Mouse (Mus musculus): Measurements from ENCODE around the gene Wdr89. TPM values are rescaled to one million over a fixed set of nuclear protein-coding genes. Genes with fewer than 3 reads are reported as not detected.

The Wdr89 gene
- polyA plus RNA-seq, 1 experiment from 2014 or later: 15.9 TPM

DNA sequence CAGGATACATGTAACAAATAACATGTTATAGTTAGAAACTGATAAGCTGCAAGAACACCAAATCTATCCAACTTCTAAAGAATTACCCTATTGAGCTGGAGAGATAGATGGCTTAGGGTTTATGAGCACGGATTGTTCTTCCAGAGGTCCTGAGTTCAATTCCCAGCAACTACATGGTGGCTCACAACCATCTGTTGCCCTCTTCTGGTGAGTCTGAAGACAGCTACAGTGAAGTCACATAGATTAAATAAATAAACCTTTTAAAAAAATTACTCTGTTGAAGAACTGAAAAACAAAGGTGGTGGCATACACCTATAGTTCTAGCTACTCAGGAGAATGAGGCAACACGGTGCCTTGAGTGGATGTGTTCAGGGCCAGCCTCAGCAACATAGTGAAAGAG is 21.7 kb downstream of the Wdr89 start:
- 87% methylated on average over 2 of the region's 2 CpGs for WGBS
- no peaks in the 10 kb centered on the region; the same call in 1 of the 2 replicates for H3K4me1 ChIP-seq (replicated peaks; ENCODE audit: control insufficient read depth, insufficient read depth, low read length)
- DNase-seq (ENCODE audit: low spot score): no peak
- no peaks in the 10 kb centered on the region for H3K27me3 ChIP-seq (replicated peaks; ENCODE audit: control insufficient read depth, insufficient read depth, low read length)
- no peak for ATAC-seq (replicated peaks; ENCODE audit: low FRiP score, low TSS enrichment, low read depth)
- H3K9me3 ChIP-seq (ENCODE audit: control insufficient read depth, low read length): no peaks in the 10 kb centered on the region
- H3K27ac ChIP-seq (ENCODE audit: low read depth): no peak overlapping the region
- H3K4me2 ChIP-seq (ENCODE audit: low read length): no peak overlapping the region
- no peak overlapping the region for H3K9ac ChIP-seq (ENCODE audit: low read length)
- H3K4me3 ChIP-seq (ENCODE audit: low read depth, low read length): no peak overlapping the region
- no peaks in the 10 kb centered on the region for H3K36me3 ChIP-seq (ENCODE audit: control insufficient read depth, insufficient read depth, low read length)

DNA sequence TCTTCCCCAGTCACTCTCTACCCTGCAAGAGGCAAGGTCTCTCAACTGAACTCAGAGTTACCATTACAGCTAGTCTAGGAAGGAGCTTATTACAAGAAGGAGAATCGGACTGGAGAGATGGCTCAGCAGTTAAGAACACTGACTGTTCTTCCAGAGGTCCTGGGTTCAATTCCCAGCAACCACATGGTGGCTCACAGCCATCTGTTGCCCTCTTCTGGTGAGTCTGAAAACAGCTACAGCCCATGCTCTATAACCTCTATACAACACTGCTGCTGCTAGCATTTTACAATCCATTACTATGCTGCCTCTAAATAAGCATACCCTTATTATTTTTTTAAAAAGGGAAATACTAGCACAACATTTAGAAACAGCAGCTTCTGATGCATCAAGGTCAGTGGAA is 23.6 kb downstream of the Wdr89 start:
- no peak for DNase-seq (ENCODE audit: low spot score)
- Histone ChIP-seq H3K27ac (ENCODE audit: low read depth) (no peak overlapping the region), H3K4me3 (ENCODE audit: low read depth, low read length) (no peak overlapping the region), H3K4me1 (replicated peaks; ENCODE audit: control insufficient read depth, insufficient read depth, low read length) (no peaks in the 10 kb centered on the region; the same call in 1 of the 2 replicates), H3K9ac (ENCODE audit: low read length) (no peak overlapping the region), H3K36me3 (ENCODE audit: control insufficient read depth, insufficient read depth, low read length) (no peaks in the 10 kb centered on the region), H3K9me3 (ENCODE audit: control insufficient read depth, low read length) (no peaks in the 10 kb centered on the region), H3K4me2 (ENCODE audit: low read length) (no peak overlapping the region), H3K27me3 (replicated peaks; ENCODE audit: control insufficient read depth, insufficient read depth, low read length) (no peaks in the 10 kb centered on the region)
- 92% methylated on average over 1 of the region's 1 CpGs for WGBS
- ATAC-seq (replicated peaks; ENCODE audit: low FRiP score, low TSS enrichment, low read depth): no peak

DNA sequence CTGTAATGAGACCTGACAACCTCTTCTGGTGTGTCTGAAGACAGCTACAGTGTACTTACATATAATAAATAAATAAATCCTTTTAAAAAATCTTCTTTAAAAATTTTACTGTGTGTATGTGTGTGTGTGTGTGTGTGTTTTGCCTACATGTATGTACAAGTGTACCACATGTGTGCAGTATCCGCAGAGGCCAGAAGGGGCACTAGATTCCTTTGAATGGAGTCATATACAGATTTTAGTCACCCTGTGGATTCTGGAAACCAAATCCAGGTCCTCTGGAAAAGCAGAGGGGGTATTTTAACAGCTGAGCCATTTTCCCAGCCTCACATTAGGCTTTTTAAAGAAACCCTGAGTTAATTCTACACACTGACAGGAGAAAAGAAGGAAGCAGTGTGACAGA is 27.6 kb downstream of the Wdr89 start:
- no peak overlapping the region for H3K27ac ChIP-seq (ENCODE audit: low read depth)
- no peaks in the 10 kb centered on the region for H3K27me3 ChIP-seq (replicated peaks; ENCODE audit: control insufficient read depth, insufficient read depth, low read length)
- no peaks in the 10 kb centered on the region for H3K9me3 ChIP-seq (ENCODE audit: control insufficient read depth, low read length)
- DNase-seq (ENCODE audit: low spot score) (no peak), ATAC-seq (replicated peaks; ENCODE audit: low FRiP score, low TSS enrichment, low read depth) (no peak)
- no peaks in the 10 kb centered on the region for H3K36me3 ChIP-seq (ENCODE audit: control insufficient read depth, insufficient read depth, low read length)
- no peak overlapping the region for H3K4me3 ChIP-seq (ENCODE audit: low read depth, low read length)
- WGBS: 89% methylated on average over 1 of the region's 1 CpGs
- no peak overlapping the region for H3K9ac ChIP-seq (ENCODE audit: low read length)
- no peaks in the 10 kb centered on the region; the same call in 1 of the 2 replicates for H3K4me1 ChIP-seq (replicated peaks; ENCODE audit: control insufficient read depth, insufficient read depth, low read length)
- no peak overlapping the region for H3K4me2 ChIP-seq (ENCODE audit: low read length)

DNA sequence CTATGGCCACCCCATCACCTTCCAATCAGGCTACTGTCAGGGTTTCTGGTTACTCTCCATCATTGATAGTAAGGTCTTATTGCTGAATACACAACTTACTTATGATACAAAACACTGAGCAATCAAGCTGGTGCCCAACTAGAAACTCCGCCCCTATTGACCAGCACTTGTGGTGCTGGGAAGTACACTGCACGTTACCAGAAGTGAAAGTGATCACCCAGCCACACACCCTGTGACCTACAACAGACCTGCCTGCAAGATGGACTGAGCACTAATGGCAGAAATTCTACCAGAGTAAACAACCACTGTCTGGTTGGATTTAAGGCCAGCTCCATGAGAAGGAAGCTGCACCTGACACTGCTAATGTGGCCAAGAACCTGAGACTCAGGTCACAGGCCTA is 31.0 kb downstream of the Wdr89 start:
- WGBS: 76% methylated on average over 2 of the region's 2 CpGs
- H3K36me3 ChIP-seq (ENCODE audit: control insufficient read depth, insufficient read depth, low read length): no peaks in the 10 kb centered on the region
- DNase-seq (ENCODE audit: low spot score): no peak
- H3K9ac ChIP-seq (ENCODE audit: low read length): no peak overlapping the region
- no peak overlapping the region for H3K4me3 ChIP-seq (ENCODE audit: low read depth, low read length)
- H3K4me2 ChIP-seq (ENCODE audit: low read length): no peak overlapping the region
- H3K4me1 ChIP-seq (replicated peaks; ENCODE audit: control insufficient read depth, insufficient read depth, low read length): no peaks in the 10 kb centered on the region
- no peaks in the 10 kb centered on the region for H3K27me3 ChIP-seq (replicated peaks; ENCODE audit: control insufficient read depth, insufficient read depth, low read length)
- H3K27ac ChIP-seq (ENCODE audit: low read depth): no peak overlapping the region
- H3K9me3 ChIP-seq (ENCODE audit: control insufficient read depth, low read length): no peaks in the 10 kb centered on the region
- no peak for ATAC-seq (replicated peaks; ENCODE audit: low FRiP score, low TSS enrichment, low read depth)

DNA sequence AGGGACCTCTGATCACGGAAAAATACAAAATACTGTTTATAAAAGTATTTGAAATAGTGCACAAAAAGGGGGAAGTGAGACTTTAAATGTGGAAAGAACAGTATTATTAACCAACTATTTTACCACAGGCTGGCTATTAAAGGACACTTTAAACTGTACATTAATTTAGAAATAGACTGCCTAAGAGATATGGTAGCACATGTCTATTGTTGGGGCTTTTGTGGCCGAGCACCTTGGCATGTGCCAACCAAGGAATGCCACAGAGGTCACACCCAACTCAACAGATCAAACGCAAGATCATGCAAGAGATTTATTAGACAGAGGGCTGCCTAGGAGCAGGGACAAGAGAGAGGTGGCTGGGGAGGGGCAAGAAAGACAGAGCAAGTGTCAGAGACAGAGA is 32.2 kb downstream of the Wdr89 start:
- DNase-seq (ENCODE audit: low spot score): no peak
- Histone ChIP-seq H3K4me3 (ENCODE audit: low read depth, low read length) (no peak overlapping the region), H3K4me2 (ENCODE audit: low read length) (no peak overlapping the region), H3K4me1 (replicated peaks; ENCODE audit: control insufficient read depth, insufficient read depth, low read length) (no peaks in the 10 kb centered on the region), H3K36me3 (ENCODE audit: control insufficient read depth, insufficient read depth, low read length) (peaks cover 5% of the 10 kb centered on the region; the same call in 1 of the 2 replicates), H3K27ac (ENCODE audit: low read depth) (no peak overlapping the region), H3K27me3 (replicated peaks; ENCODE audit: control insufficient read depth, insufficient read depth, low read length) (no peaks in the 10 kb centered on the region), H3K9me3 (ENCODE audit: control insufficient read depth, low read length) (no peaks in the 10 kb centered on the region), H3K9ac (ENCODE audit: low read length) (no peak overlapping the region)
- ATAC-seq (replicated peaks; ENCODE audit: low FRiP score, low TSS enrichment, low read depth): no peak
- 83% methylated on average over 3 of the region's 3 CpGs for WGBS

DNA sequence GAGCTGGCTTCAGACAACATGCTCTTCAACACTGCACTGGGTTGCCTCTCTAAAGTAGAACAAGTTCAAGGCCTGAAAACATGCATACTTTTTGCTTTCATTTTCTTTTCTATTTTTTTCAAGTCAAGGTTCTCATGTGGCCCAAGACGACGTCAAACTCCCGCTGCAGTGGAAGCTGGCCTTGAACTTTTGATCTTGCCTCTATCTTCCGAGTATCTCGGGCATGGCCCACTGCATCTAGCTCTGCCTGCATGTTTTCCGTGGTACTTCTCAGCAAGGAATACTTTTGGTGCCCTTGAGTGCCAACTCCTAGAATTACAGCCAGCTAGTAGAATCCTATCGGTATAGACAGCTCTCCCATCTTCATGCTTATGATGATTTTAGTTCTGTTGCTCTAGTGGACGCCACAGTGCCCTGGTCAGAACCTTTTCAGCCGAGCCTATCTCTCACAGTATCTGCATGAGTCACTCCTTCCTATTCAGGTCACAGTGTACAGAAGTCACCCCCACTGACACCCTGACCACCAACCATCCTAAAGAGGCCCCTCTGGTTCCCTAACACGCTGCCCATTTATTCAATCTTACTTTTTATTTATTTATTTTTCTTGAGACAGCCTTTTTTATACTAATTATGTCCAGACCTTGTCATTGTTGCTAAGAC is 33.4 kb downstream of the Wdr89 start:
- no peaks in the 10 kb centered on the region for H3K9me3 ChIP-seq (ENCODE audit: control insufficient read depth, low read length)
- H3K36me3 ChIP-seq (ENCODE audit: control insufficient read depth, insufficient read depth, low read length): peaks cover 10% of the 10 kb centered on the region; the same call in 1 of the 2 replicates
- 84% methylated on average over 10 of the region's 10 CpGs for WGBS
- H3K9ac ChIP-seq (ENCODE audit: low read length): no peak overlapping the region
- ATAC-seq (replicated peaks; ENCODE audit: low FRiP score, low TSS enrichment, low read depth) (no peak), DNase-seq (ENCODE audit: low spot score) (no peak)
- no peak overlapping the region for H3K4me3 ChIP-seq (ENCODE audit: low read depth, low read length)
- H3K27ac ChIP-seq (ENCODE audit: low read depth): no peak overlapping the region
- H3K4me1 ChIP-seq (replicated peaks; ENCODE audit: control insufficient read depth, insufficient read depth, low read length): no peaks in the 10 kb centered on the region
- no peaks in the 10 kb centered on the region for H3K27me3 ChIP-seq (replicated peaks; ENCODE audit: control insufficient read depth, insufficient read depth, low read length)
- H3K4me2 ChIP-seq (ENCODE audit: low read length): no peak overlapping the region

DNA sequence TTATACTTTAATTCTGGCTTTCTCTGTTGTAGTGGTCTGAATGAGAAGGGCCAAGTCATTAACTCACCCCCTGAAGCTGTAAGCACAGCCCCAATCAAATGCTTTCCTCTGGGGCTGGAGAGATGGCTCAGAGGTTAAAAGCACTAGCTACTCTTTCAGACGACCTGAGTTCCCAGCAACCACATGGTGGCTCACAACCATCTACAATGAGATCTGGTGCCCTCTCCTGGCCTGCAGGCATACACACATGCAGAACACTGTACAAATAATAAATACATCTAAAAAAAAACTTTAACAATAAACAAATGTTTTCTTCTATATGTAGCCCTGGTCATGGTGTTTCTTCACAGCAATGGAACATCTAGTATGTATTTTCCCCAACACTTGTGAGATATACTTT is 39.7 kb downstream of the Wdr89 start:
- H3K4me2 ChIP-seq (ENCODE audit: low read length): no peak overlapping the region
- H3K27me3 ChIP-seq (replicated peaks; ENCODE audit: control insufficient read depth, insufficient read depth, low read length): no peaks in the 10 kb centered on the region
- no peak overlapping the region for H3K4me3 ChIP-seq (ENCODE audit: low read depth, low read length)
- no peaks in the 10 kb centered on the region for H3K9me3 ChIP-seq (ENCODE audit: control insufficient read depth, low read length)
- no peaks in the 10 kb centered on the region for H3K4me1 ChIP-seq (replicated peaks; ENCODE audit: control insufficient read depth, insufficient read depth, low read length)
- DNase-seq (ENCODE audit: low spot score): no peak
- ATAC-seq (replicated peaks; ENCODE audit: low FRiP score, low TSS enrichment, low read depth): no peak
- peaks cover 10% of the 10 kb centered on the region; the same call in 1 of the 2 replicates for H3K36me3 ChIP-seq (ENCODE audit: control insufficient read depth, insufficient read depth, low read length)
- H3K27ac ChIP-seq (ENCODE audit: low read depth): no peak overlapping the region
- WGBS: 81% methylated on average over 1 of the region's 1 CpGs
- no peak overlapping the region for H3K9ac ChIP-seq (ENCODE audit: low read length)

DNA sequence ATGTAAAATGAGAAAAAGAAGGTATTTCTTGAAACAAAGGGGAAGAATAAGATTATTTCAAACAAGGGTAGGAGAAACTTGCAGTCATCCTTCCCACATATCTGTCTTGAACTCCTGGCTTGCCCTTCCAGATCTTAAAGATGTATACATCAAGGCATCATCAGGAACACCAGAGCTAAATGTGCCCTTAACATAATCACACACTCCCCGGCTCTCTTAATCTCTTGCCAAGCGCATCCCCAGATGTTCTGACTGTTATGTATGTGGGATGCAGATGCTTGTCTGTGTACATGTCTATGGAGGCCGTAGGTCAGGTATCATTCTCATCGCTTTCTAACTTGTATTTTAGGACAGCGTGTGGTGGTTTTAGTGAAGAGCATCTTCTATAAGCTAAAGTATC is 46.0 kb downstream of the Wdr89 start:
- DNase-seq (ENCODE audit: low spot score): no peak
- H3K9me3 ChIP-seq (ENCODE audit: control insufficient read depth, low read length): 0 out of 2 replicates have a peak, but pooled peaks cover 6% of the 10 kb centered on the region
- no peak overlapping the region for H3K9ac ChIP-seq (ENCODE audit: low read length)
- H3K27me3 ChIP-seq (replicated peaks; ENCODE audit: control insufficient read depth, insufficient read depth, low read length): no peaks in the 10 kb centered on the region
- no peak overlapping the region for H3K27ac ChIP-seq (ENCODE audit: low read depth)
- H3K4me2 ChIP-seq (ENCODE audit: low read length): no peak overlapping the region
- H3K4me1 ChIP-seq (replicated peaks; ENCODE audit: control insufficient read depth, insufficient read depth, low read length): no peaks in the 10 kb centered on the region
- H3K4me3 ChIP-seq (ENCODE audit: low read depth, low read length): no peak overlapping the region
- ATAC-seq (replicated peaks; ENCODE audit: low FRiP score, low TSS enrichment, low read depth): no peak
- 87% methylated on average over 5 of the region's 5 CpGs for WGBS
- H3K36me3 ChIP-seq (ENCODE audit: control insufficient read depth, insufficient read depth, low read length): no peaks in the 10 kb centered on the region

DNA sequence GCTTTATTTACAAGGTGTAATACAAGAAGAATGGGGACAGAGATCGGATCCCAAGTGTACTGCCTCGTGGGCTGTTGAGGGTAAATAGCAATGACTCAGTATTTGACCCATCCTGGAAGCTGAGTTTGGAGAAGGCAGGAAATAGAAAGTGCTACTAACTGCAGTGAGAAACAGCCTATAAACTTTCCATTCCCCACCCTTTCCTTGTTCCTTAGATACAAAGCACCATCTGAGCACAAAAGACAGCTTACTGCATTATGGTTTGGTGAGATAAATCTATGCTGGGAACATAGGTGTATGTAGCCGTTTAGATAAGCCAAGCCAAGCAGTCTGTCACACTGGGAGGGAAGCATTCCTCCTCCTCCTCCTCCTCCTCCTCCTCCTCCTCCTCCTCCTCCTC is 46.5 kb downstream of the Wdr89 start:
- ATAC-seq (replicated peaks; ENCODE audit: low FRiP score, low TSS enrichment, low read depth) (no peak), DNase-seq (ENCODE audit: low spot score) (no peak)
- no peak overlapping the region for H3K4me2 ChIP-seq (ENCODE audit: low read length)
- H3K9me3 ChIP-seq (ENCODE audit: control insufficient read depth, low read length): 0 out of 2 replicates have a peak, but pooled peaks cover 6% of the 10 kb centered on the region
- no peak overlapping the region for H3K9ac ChIP-seq (ENCODE audit: low read length)
- no peak overlapping the region for H3K27ac ChIP-seq (ENCODE audit: low read depth)
- H3K36me3 ChIP-seq (ENCODE audit: control insufficient read depth, insufficient read depth, low read length): no peaks in the 10 kb centered on the region
- H3K4me1 ChIP-seq (replicated peaks; ENCODE audit: control insufficient read depth, insufficient read depth, low read length): no peaks in the 10 kb centered on the region
- H3K4me3 ChIP-seq (ENCODE audit: low read depth, low read length): no peak overlapping the region
- no peaks in the 10 kb centered on the region for H3K27me3 ChIP-seq (replicated peaks; ENCODE audit: control insufficient read depth, insufficient read depth, low read length)
- WGBS: 70% methylated on average over 3 of the region's 3 CpGs

Measured in intestine, embryonic 14.5 days (tissue).